Mouse (Mus musculus) C2C12 (cell line): ENCODE results near the gene Slc27a3.

Experiments
- CEBPB ChIP-seq: IDR thresholded peaks from one replicate; pipeline ENCODE4 v1.6.1; 2011; ENCODE audit warnings: low read depth, mild to moderate bottlenecking, control low read depth, moderate library complexity
- CTCF ChIP-seq: IDR thresholded peaks from one replicate; pipeline ENCODE4 v1.5.1; 2011; ENCODE audit not compliant: control insufficient read depth, insufficient read depth, insufficient read length
- FOSL1 ChIP-seq: IDR thresholded peaks from one replicate; pipeline ENCODE4 v1.8.0; 2011; ENCODE audit warnings: mild to moderate bottlenecking, low read length; ENCODE audit not compliant: poor library complexity, insufficient read depth, severe bottlenecking
- MAX ChIP-seq: IDR thresholded peaks from one replicate; pipeline ENCODE4 v1.6.1; 2011; ENCODE audit warnings: mild to moderate bottlenecking, control low read depth
- MYOD1 ChIP-seq: IDR thresholded peaks from one replicate; pipeline ENCODE4 v1.6.1; 2011; ENCODE audit warnings: low read depth; ENCODE audit not compliant: control insufficient read depth, insufficient read length
- MYOG ChIP-seq: IDR thresholded peaks from one replicate; pipeline ENCODE4 v1.6.1; 2011; ENCODE audit not compliant: control insufficient read depth, insufficient read length; ENCODE audit errors: extremely low read depth
- USF1 ChIP-seq: IDR thresholded peaks from one replicate; pipeline ENCODE4 v1.6.1; 2011; ENCODE audit warnings: low read depth, mild to moderate bottlenecking, control low read depth, moderate library complexity

- no peak for TF ChIP-seq CTCF
- no peak for TF ChIP-seq USF1
- TF ChIP-seq FOSL1: no peak
- TF ChIP-seq MYOG: no peak
- no peak for TF ChIP-seq CEBPB
- no peak for TF ChIP-seq MAX
- no peak for TF ChIP-seq MYOD1
Observed at GRCm38 (mm10) chr3:90406414-90406813, 16.7 kb upstream of the Slc27a3 start.
